Mouse (Mus musculus): Measurements from ENCODE around the gene Cisd3. TPM values are rescaled to one million over a fixed set of nuclear protein-coding genes. Genes with fewer than 3 reads are reported as not detected.
A peak's percentile ranks its signal among the peaks of the same experiment; 100 is the strongest.

The Cisd3 gene
- total and polyA plus RNA-seq, 2 experiments from 2014 or later: 50.8 to 125 TPM

DNA sequence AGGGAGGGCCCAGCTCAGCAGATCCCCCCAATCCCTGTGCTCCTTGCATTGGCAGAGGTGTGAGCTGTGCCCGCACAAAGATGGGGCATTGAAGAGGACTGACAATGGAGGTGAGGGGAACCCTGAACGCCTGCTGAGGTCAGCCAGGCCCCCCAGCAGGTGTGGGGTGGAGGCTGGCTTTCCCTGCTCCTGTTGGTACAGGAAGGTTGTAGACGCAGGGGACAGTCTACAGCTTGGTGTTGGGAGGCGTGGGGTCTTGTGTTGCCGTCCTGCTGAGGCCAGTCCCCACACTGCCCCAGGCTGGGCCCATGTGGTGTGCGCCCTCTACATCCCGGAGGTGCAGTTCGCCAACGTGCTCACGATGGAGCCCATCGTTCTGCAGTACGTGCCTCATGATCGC is 20.2 kb upstream of the Cisd3 start:
- Histone ChIP-seq H3K4me2 (ENCODE audit: low read depth, low read length) (no peak overlapping the region), H3K9ac (replicated peaks; ENCODE audit: low read depth, low read length) (no peak overlapping the region), H3K36me3 (replicated peaks; ENCODE audit: control insufficient read depth, insufficient read depth, low read length) (peaks cover 35% of the 10 kb centered on the region), H3K4me1 (ENCODE audit: control insufficient read depth, insufficient read depth) (peaks cover 27% of the 10 kb centered on the region), H3K9me3 (replicated peaks; ENCODE audit: control insufficient read depth, low read length) (no peaks in the 10 kb centered on the region), H3K27ac (ENCODE audit: low read depth) (no peak overlapping the region), H3K4me3 (ENCODE audit: low read depth, low read length) (no peak overlapping the region), H3K27me3 (ENCODE audit: control insufficient read depth, insufficient read depth, low read length) (no peaks in the 10 kb centered on the region)
- ATAC-seq (ENCODE audit: insufficient read depth, low read depth): no peak
- TF ChIP-seq CTCF (IDR thresholded peaks at IDR 0.05; ENCODE audit: low read depth) (no peak), EP300 (IDR thresholded peaks at IDR 0.05; ENCODE audit: low read depth) (no peak)
- DNase-seq (ENCODE audit: low spot score): no peak
- WGBS: 89% methylated on average over 13 of the region's 13 CpGs

GRCm38 (mm10) chr11:97666221-97666620 is 19.4 kb upstream of the Cisd3 start:
- Histone ChIP-seq H3K9me3 (replicated peaks; ENCODE audit: control insufficient read depth, low read length) (no peaks in the 10 kb centered on the region), H3K27ac (ENCODE audit: low read depth) (no peak overlapping the region), H3K27me3 (ENCODE audit: control insufficient read depth, insufficient read depth, low read length) (no peaks in the 10 kb centered on the region), H3K4me3 (ENCODE audit: low read depth, low read length) (no peak overlapping the region), H3K4me1 (ENCODE audit: control insufficient read depth, insufficient read depth) (peaks cover 22% of the 10 kb centered on the region), H3K9ac (replicated peaks; ENCODE audit: low read depth, low read length) (no peak overlapping the region), H3K4me2 (ENCODE audit: low read depth, low read length) (no peak overlapping the region), H3K36me3 (replicated peaks; ENCODE audit: control insufficient read depth, insufficient read depth, low read length) (peaks cover 41% of the 10 kb centered on the region)
- ATAC-seq (ENCODE audit: insufficient read depth, low read depth) (no peak), DNase-seq (ENCODE audit: low spot score) (no peak)
- TF ChIP-seq EP300 (IDR thresholded peaks at IDR 0.05; ENCODE audit: low read depth) (no peak), CTCF (IDR thresholded peaks at IDR 0.05; ENCODE audit: low read depth) (peak; percentile 27)
- WGBS: 92% methylated on average over 7 of the region's 7 CpGs

DNA sequence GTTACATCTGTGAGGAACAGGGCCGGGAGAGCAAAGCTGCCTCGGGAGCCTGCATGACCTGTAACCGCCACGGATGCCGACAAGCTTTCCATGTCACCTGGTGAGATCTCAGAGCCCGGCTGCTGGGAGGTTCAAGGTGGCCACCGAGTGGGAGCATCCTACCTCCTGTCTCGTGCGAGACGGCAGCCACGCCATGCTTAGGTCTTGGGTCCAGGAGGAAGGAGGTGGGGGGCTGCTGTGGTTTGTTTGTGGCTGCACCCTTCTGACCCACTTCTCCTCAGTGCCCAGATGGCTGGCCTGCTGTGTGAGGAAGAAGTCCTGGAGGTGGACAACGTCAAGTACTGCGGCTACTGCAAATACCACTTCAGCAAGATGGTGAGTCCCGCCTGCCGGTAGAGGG is 18.8 kb upstream of the Cisd3 start:
- H3K36me3 ChIP-seq (replicated peaks; ENCODE audit: control insufficient read depth, insufficient read depth, low read length): peaks cover 47% of the 10 kb centered on the region

DNA sequence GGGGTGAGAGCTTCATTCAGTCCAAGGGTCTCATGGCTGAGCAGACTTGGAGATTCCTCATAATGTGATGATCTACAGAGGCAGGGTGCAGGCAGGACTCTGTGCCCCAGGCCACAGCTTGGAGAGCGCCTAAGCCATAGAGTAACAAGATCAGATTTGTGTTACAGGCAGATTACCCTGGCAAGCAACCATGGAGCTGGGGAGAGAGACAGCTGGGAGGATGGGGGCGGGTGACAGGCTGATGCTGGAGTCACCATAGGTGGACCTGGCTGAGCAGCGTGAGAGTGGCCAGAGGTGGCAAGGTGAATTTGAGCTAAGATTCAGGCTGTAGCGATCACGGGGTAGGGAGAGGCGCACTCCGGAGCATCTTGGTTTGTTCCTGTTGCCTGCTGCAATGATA is 17.5 kb upstream of the Cisd3 start:
- ATAC-seq (ENCODE audit: insufficient read depth, low read depth) (no peak), DNase-seq (ENCODE audit: low spot score) (no peak)
- Histone ChIP-seq H3K27ac (ENCODE audit: low read depth) (no peak overlapping the region), H3K9ac (replicated peaks; ENCODE audit: low read depth, low read length) (no peak overlapping the region), H3K27me3 (ENCODE audit: control insufficient read depth, insufficient read depth, low read length) (no peaks in the 10 kb centered on the region), H3K4me2 (ENCODE audit: low read depth, low read length) (no peak overlapping the region), H3K9me3 (replicated peaks; ENCODE audit: control insufficient read depth, low read length) (no peaks in the 10 kb centered on the region), H3K4me1 (ENCODE audit: control insufficient read depth, insufficient read depth) (peaks cover 16% of the 10 kb centered on the region), H3K4me3 (ENCODE audit: low read depth, low read length) (no peak overlapping the region), H3K36me3 (replicated peaks; ENCODE audit: control insufficient read depth, insufficient read depth, low read length) (peaks cover 60% of the 10 kb centered on the region)
- 82% methylated on average over 7 of the region's 7 CpGs for WGBS
- TF ChIP-seq CTCF (IDR thresholded peaks at IDR 0.05; ENCODE audit: low read depth): no peak
- no peak for TF ChIP-seq EP300 (IDR thresholded peaks at IDR 0.05; ENCODE audit: low read depth)

More for the DNA sequence above, 18.8 kb upstream of the Cisd3 start:
- H3K9ac ChIP-seq (replicated peaks; ENCODE audit: low read depth, low read length): no peak overlapping the region
- no peak overlapping the region for H3K4me3 ChIP-seq (ENCODE audit: low read depth, low read length)
- H3K27ac ChIP-seq (ENCODE audit: low read depth): no peak overlapping the region
- no peaks in the 10 kb centered on the region for H3K27me3 ChIP-seq (ENCODE audit: control insufficient read depth, insufficient read depth, low read length)
- no peak overlapping the region for H3K4me2 ChIP-seq (ENCODE audit: low read depth, low read length)
- ATAC-seq (ENCODE audit: insufficient read depth, low read depth) (no peak), DNase-seq (ENCODE audit: low spot score) (no peak)
- peaks cover 16% of the 10 kb centered on the region for H3K4me1 ChIP-seq (ENCODE audit: control insufficient read depth, insufficient read depth)
- no peaks in the 10 kb centered on the region for H3K9me3 ChIP-seq (replicated peaks; ENCODE audit: control insufficient read depth, low read length)
- TF ChIP-seq EP300 (IDR thresholded peaks at IDR 0.05; ENCODE audit: low read depth) (no peak), CTCF (IDR thresholded peaks at IDR 0.05; ENCODE audit: low read depth) (no peak)
- 89% methylated on average over 15 of the region's 15 CpGs for WGBS

- Histone ChIP-seq H3K9ac (replicated peaks; ENCODE audit: low read depth, low read length) (peak overlapping the region; percentile 37), H3K4me1 (ENCODE audit: control insufficient read depth, insufficient read depth) (peaks cover 16% of the 10 kb centered on the region), H3K4me3 (ENCODE audit: low read depth, low read length) (peak overlapping the region; percentile 21), H3K9me3 (replicated peaks; ENCODE audit: control insufficient read depth, low read length) (no peaks in the 10 kb centered on the region), H3K27ac (ENCODE audit: low read depth) (peak overlapping the region; percentile 92), H3K36me3 (replicated peaks; ENCODE audit: control insufficient read depth, insufficient read depth, low read length) (peaks cover 71% of the 10 kb centered on the region), H3K4me2 (ENCODE audit: low read depth, low read length) (peak overlapping the region; percentile 48), H3K27me3 (ENCODE audit: control insufficient read depth, insufficient read depth, low read length) (no peaks in the 10 kb centered on the region)
- DNase-seq (ENCODE audit: low spot score): no peak
- peak; percentile 6; the same call in 1 of the 2 replicates for ATAC-seq (ENCODE audit: insufficient read depth, low read depth)
- TF ChIP-seq EP300 (IDR thresholded peaks at IDR 0.05; ENCODE audit: low read depth) (no peak; the same call in 1 of the 2 replicates), CTCF (IDR thresholded peaks at IDR 0.05; ENCODE audit: low read depth) (no peak)
- WGBS: 22% methylated on average over 14 of the region's 15 CpGs
Observed at GRCm38 (mm10) chr11:97669268-97669667, 16.4 kb upstream of the Cisd3 start.

GRCm38 (mm10) chr11:97669829-97670228 is 15.8 kb upstream of the Cisd3 start:
- Histone ChIP-seq H3K27me3 (ENCODE audit: control insufficient read depth, insufficient read depth, low read length) (no peaks in the 10 kb centered on the region), H3K4me1 (ENCODE audit: control insufficient read depth, insufficient read depth) (peaks cover 16% of the 10 kb centered on the region), H3K9ac (replicated peaks; ENCODE audit: low read depth, low read length) (peak overlapping the region; percentile 45), H3K36me3 (replicated peaks; ENCODE audit: control insufficient read depth, insufficient read depth, low read length) (peaks cover 77% of the 10 kb centered on the region), H3K27ac (ENCODE audit: low read depth) (peak overlapping the region; percentile 92), H3K4me2 (ENCODE audit: low read depth, low read length) (peak overlapping the region; percentile 57), H3K9me3 (replicated peaks; ENCODE audit: control insufficient read depth, low read length) (no peaks in the 10 kb centered on the region), H3K4me3 (ENCODE audit: low read depth, low read length) (peak overlapping the region; percentile 21; the same call in 1 of the 2 replicates)
- DNase-seq (ENCODE audit: low spot score) (peak; percentile 88), ATAC-seq (ENCODE audit: insufficient read depth, low read depth) (peak; percentile 90)
- TF ChIP-seq CTCF (IDR thresholded peaks at IDR 0.05; ENCODE audit: low read depth) (no peak), EP300 (IDR thresholded peaks at IDR 0.05; ENCODE audit: low read depth) (peak; percentile 89)
- 12% methylated on average over 6 of the region's 6 CpGs for WGBS
